Mouse (Mus musculus): ENCODE data around the gene Cabin1. TPM values are rescaled to one million over a fixed set of nuclear protein-coding genes. Genes with fewer than 3 reads are reported as not detected.
A peak's percentile ranks its signal among the peaks of the same experiment; 100 is the strongest.

Cabin1 gene
- total RNA-seq, 1 experiment from 2014 or later: 34.2 TPM

- DNase-seq: no peak
Measured at GRCm38 (mm10) chr10:75702494-75702893, 61.6 kb downstream of the Cabin1 start.

GRCm38 (mm10) chr10:75701280-75701679 lies 62.9 kb downstream of the Cabin1 start:
- DNase-seq: no peak

- DNase-seq: no peak
Measured at GRCm38 (mm10) chr10:75697693-75698092, 66.4 kb downstream of the Cabin1 start.

- no peak for DNase-seq
Measured at GRCm38 (mm10) chr10:75696597-75697355, 67.4 kb downstream of the Cabin1 start.

GRCm38 (mm10) chr10:75695521-75695920 lies 68.6 kb downstream of the Cabin1 start:
- no peak for DNase-seq

GRCm38 (mm10) chr10:75695078-75695477 lies 69.1 kb downstream of the Cabin1 start:
- DNase-seq: no peak

GRCm38 (mm10) chr10:75694567-75694966 lies 69.6 kb downstream of the Cabin1 start:
- DNase-seq: no peak

GRCm38 (mm10) chr10:75693451-75694233 lies 70.5 kb downstream of the Cabin1 start:
- no peak for DNase-seq

GRCm38 (mm10) chr10:75688598-75688997 lies 75.5 kb downstream of the Cabin1 start:
- no peak for DNase-seq

GRCm38 (mm10) chr10:75686724-75687123 lies 77.4 kb downstream of the Cabin1 start:
- DNase-seq: no peak

- peak; percentile 27 for DNase-seq
Measured at GRCm38 (mm10) chr10:75684035-75685004, 79.8 kb downstream of the Cabin1 start.

GRCm38 (mm10) chr10:75680574-75681001 lies 83.6 kb downstream of the Cabin1 start:
- no peak for DNase-seq

GRCm38 (mm10) chr10:75679204-75679603 lies 84.9 kb downstream of the Cabin1 start:
- DNase-seq: no peak

- peak; percentile 23 for DNase-seq
Measured at GRCm38 (mm10) chr10:75677989-75678388, 86.2 kb downstream of the Cabin1 start.

GRCm38 (mm10) chr10:75677571-75677970 lies 86.6 kb downstream of the Cabin1 start:
- DNase-seq: no peak

- peak; percentile 23 for DNase-seq
Measured at GRCm38 (mm10) chr10:75676819-75677565, 87.1 kb downstream of the Cabin1 start.

- no peak for DNase-seq
Measured at GRCm38 (mm10) chr10:75676286-75676685, 87.9 kb downstream of the Cabin1 start.

GRCm38 (mm10) chr10:75675594-75675993 lies 88.5 kb downstream of the Cabin1 start:
- DNase-seq: no peak

GRCm38 (mm10) chr10:75669936-75670335 lies 94.2 kb downstream of the Cabin1 start:
- DNase-seq: no peak

- peak; percentile 89 for DNase-seq
Measured at GRCm38 (mm10) chr10:75667911-75668270, 96.2 kb downstream of the Cabin1 start.

GRCm38 (mm10) chr10:75667115-75667910 lies 96.8 kb downstream of the Cabin1 start:
- peak; percentile 84 for DNase-seq

Measured in adrenal gland, postnatal 14 days (tissue).